Mouse (Mus musculus) myocyte (in vitro differentiated cells): Measurements from ENCODE around the gene Sbf2. TPM values are rescaled to one million over a fixed set of nuclear protein-coding genes. Genes with fewer than 3 reads are reported as not detected.

Experiments used
- H3K27me3 ChIP-seq: one replicate; pipeline ENCODE4 v1.6.1; 2011; ENCODE audit not compliant: control insufficient read depth, insufficient read depth, insufficient read length
- H3K36me3 ChIP-seq: one replicate; pipeline ENCODE4 v1.6.1; 2011; ENCODE audit not compliant: control insufficient read depth, insufficient read depth
- H3K4me2 ChIP-seq: one replicate; pipeline ENCODE4 v1.6.1; 2011; ENCODE audit warnings: low read depth, control low read depth
- H3K4me3 ChIP-seq: one replicate; pipeline ENCODE4 v1.5.1; 2011; ENCODE audit warnings: mild to moderate bottlenecking, control low read depth, moderate library complexity
- H3K79me2 ChIP-seq: one replicate; pipeline ENCODE4 v1.6.1; 2011; ENCODE audit not compliant: control insufficient read depth, insufficient read depth
- H3ac ChIP-seq: one replicate; pipeline ENCODE4 v1.6.1; 2011; ENCODE audit not compliant: control insufficient read depth, insufficient read length
- CEBPB ChIP-seq: IDR thresholded peaks from 2 replicates; pipeline ENCODE4 v1.6.1; 2011; ENCODE audit warnings: mild to moderate bottlenecking, moderate library complexity; ENCODE audit not compliant: poor library complexity, insufficient read depth, severe bottlenecking
- E2F4 ChIP-seq: IDR thresholded peaks from one replicate; pipeline ENCODE4 v1.6.1; 2011; ENCODE audit warnings: mild to moderate bottlenecking, control low read depth, moderate library complexity; ENCODE audit not compliant: insufficient read depth
- MAX ChIP-seq: IDR thresholded peaks from one replicate; pipeline ENCODE4 v1.6.1; 2011; ENCODE audit warnings: low read depth, mild to moderate bottlenecking, control low read depth
- MYOD1 ChIP-seq, 3 experiments: IDR thresholded peaks; one replicate each; pipeline ENCODE4 v1.6.1; 2011; ENCODE audit warnings: control low read depth in 2 of 3, low read depth in 2 of 3, mild to moderate bottlenecking in 2 of 3, moderate library complexity in 1 of 3; ENCODE audit not compliant: insufficient read length in 2 of 3, control insufficient read depth in 1 of 3
- MYOG ChIP-seq, 3 experiments: IDR thresholded peaks; one replicate each; pipeline ENCODE4 v1.6.1; 2011; ENCODE audit warnings: control low read depth in 2 of 3, low read depth in 2 of 3, mild to moderate bottlenecking in 2 of 3; ENCODE audit not compliant: insufficient read length in 2 of 3, control insufficient read depth in 1 of 3, insufficient read depth in 1 of 3
- POLR2A ChIP-seq: IDR thresholded peaks from one replicate; pipeline ENCODE4 v1.6.1; 2011; ENCODE audit warnings: low read depth, mild to moderate bottlenecking, control low read depth, moderate library complexity; ENCODE audit not compliant: insufficient read length
- POLR2AphosphoS2 ChIP-seq: IDR thresholded peaks from one replicate; pipeline ENCODE4 v1.6.1; 2011; ENCODE audit warnings: low read depth, control low read depth; ENCODE audit not compliant: insufficient read length
- REST ChIP-seq: IDR thresholded peaks from one replicate; pipeline ENCODE4 v1.6.1; 2011; ENCODE audit warnings: mild to moderate bottlenecking, control low read depth, moderate library complexity; ENCODE audit not compliant: insufficient read depth, insufficient read length
- SRF ChIP-seq: IDR thresholded peaks from one replicate; pipeline ENCODE4 v1.6.1; 2011; ENCODE audit warnings: low read depth; ENCODE audit not compliant: control insufficient read depth, insufficient read length
- TCF12 ChIP-seq: IDR thresholded peaks from one replicate; pipeline ENCODE4 v1.6.1; 2011; ENCODE audit warnings: mild to moderate bottlenecking, control low read depth; ENCODE audit not compliant: poor library complexity, insufficient read depth, severe bottlenecking
- TCF3 ChIP-seq: IDR thresholded peaks from one replicate; pipeline ENCODE4 v1.6.1; 2011; ENCODE audit warnings: low read depth, control low read depth; ENCODE audit not compliant: insufficient read length
- USF1 ChIP-seq: IDR thresholded peaks from one replicate; pipeline ENCODE4 v1.6.1; 2011; ENCODE audit warnings: low read depth, mild to moderate bottlenecking, control low read depth, moderate library complexity
- polyA plus RNA-seq: library from polyadenylated mRNA; unstranded; fragments of >200 nt; fragmentation: generic; extraction: Trizol; gene quantifications from one replicate; pipeline ENCODE4 v1.2.1, GENCODE M21; 2012; ENCODE audit warnings: missing spikeins

The Sbf2 gene
- 11.3 TPM for polyA plus RNA-seq

- Histone ChIP-seq H3K36me3 (no peaks in the 10 kb centered on the region), H3ac (peak within 1 kb of the TSS; percentile 94), H3K27me3 (no peaks in the 10 kb centered on the region), H3K79me2 (peaks cover 27% of the 10 kb centered on the region), H3K4me2 (peak within 1 kb of the TSS; percentile 82), H3K4me3 (peak within 1 kb of the TSS; percentile 38)
- TF ChIP-seq E2F4 (no peak), POLR2AphosphoS2 (peak; percentile 79), REST (no peak), USF1 (no peak), CEBPB (no peak), SRF (peak; percentile 33), TCF12 (no peak), MAX (no peak), TCF3 (no peak), MYOD1 (IDR thresholded peaks at IDR 0.05; ENCODE audit: control insufficient read depth in 1 of 3, insufficient read length in 2 of 3, low read depth in 2 of 3) (peak in 1 of 3 experiments; percentile 31), POLR2A (peak; percentile 75), MYOG (IDR thresholded peaks at IDR 0.05; ENCODE audit: control insufficient read depth in 1 of 3, insufficient read depth in 1 of 3, insufficient read length in 2 of 3, low read depth in 2 of 3) (peak in 1 of 3 experiments; percentile 31)
Measured at GRCm38 (mm10) chr7:110614133-110615063, at the start of gene Sbf2. Gene Sbf2, minus strand, starts transcription at chr7:110614922.

GRCm38 (mm10) chr7:110658378-110658928 is 43.7 kb upstream of the Sbf2 start:
- Histone ChIP-seq H3K79me2 (no peaks in the 10 kb centered on the region), H3K4me2 (no peak overlapping the region), H3K36me3 (no peaks in the 10 kb centered on the region), H3K4me3 (no peak overlapping the region), H3K27me3 (no peaks in the 10 kb centered on the region), H3ac (no peak overlapping the region)
- TF ChIP-seq SRF (no peak), TCF12 (no peak), MYOD1 (IDR thresholded peaks at IDR 0.05; ENCODE audit: control insufficient read depth in 1 of 3, insufficient read length in 2 of 3, low read depth in 2 of 3) (no peak), E2F4 (no peak), MAX (no peak), USF1 (no peak), MYOG (IDR thresholded peaks at IDR 0.05; ENCODE audit: control insufficient read depth in 1 of 3, insufficient read depth in 1 of 3, insufficient read length in 2 of 3, low read depth in 2 of 3) (no peak), POLR2AphosphoS2 (no peak), CEBPB (no peak), REST (no peak), TCF3 (no peak), POLR2A (no peak)

- TF ChIP-seq MYOD1 (IDR thresholded peaks at IDR 0.05; ENCODE audit: control insufficient read depth in 1 of 3, insufficient read length in 2 of 3, low read depth in 2 of 3) (no peak), REST (no peak), TCF3 (no peak), POLR2AphosphoS2 (no peak), POLR2A (no peak), SRF (no peak), CEBPB (no peak), E2F4 (no peak), USF1 (no peak), MAX (no peak), TCF12 (no peak), MYOG (IDR thresholded peaks at IDR 0.05; ENCODE audit: control insufficient read depth in 1 of 3, insufficient read depth in 1 of 3, insufficient read length in 2 of 3, low read depth in 2 of 3) (no peak)
- Histone ChIP-seq H3K4me3 (no peak overlapping the region), H3K27me3 (no peaks in the 10 kb centered on the region), H3ac (no peak overlapping the region), H3K4me2 (no peak overlapping the region), H3K36me3 (no peaks in the 10 kb centered on the region), H3K79me2 (no peaks in the 10 kb centered on the region)
Measured at GRCm38 (mm10) chr7:110655966-110656365, 41.2 kb upstream of the Sbf2 start.

- Histone ChIP-seq H3K4me2 (no peak overlapping the region), H3K36me3 (no peaks in the 10 kb centered on the region), H3K79me2 (no peaks in the 10 kb centered on the region), H3K27me3 (no peaks in the 10 kb centered on the region), H3ac (no peak overlapping the region), H3K4me3 (no peak overlapping the region)
- TF ChIP-seq E2F4 (no peak), USF1 (no peak), TCF12 (no peak), POLR2AphosphoS2 (no peak), TCF3 (no peak), CEBPB (no peak), REST (no peak), POLR2A (no peak), SRF (no peak)
Measured at GRCm38 (mm10) chr7:110655230-110655629, 40.5 kb upstream of the Sbf2 start.
